Mouse (Mus musculus) small intestine, adult 2 months (tissue): ENCODE data around the gene Mybphl.

Experiments used
- CTCF ChIP-seq: fragments of 200-500 bp; IDR thresholded peaks from 2 replicates; pipeline ENCODE4 v1.5.1; 2012; ENCODE audit warnings: low read depth, mild to moderate bottlenecking, control low read depth, inconsistent platforms, low read length, moderate library complexity, mixed read lengths; ENCODE audit not compliant: insufficient replicate concordance, insufficient read length; ENCODE audit errors: extremely low read depth
- POLR2A ChIP-seq: fragments of 200-500 bp; IDR thresholded peaks from 2 replicates; pipeline ENCODE4 v1.6.1; 2012; ENCODE audit warnings: low read depth, mild to moderate bottlenecking, control low read depth, inconsistent platforms, low read length, moderate library complexity

- TF ChIP-seq POLR2A (no peak), CTCF (no peak)
Measured at GRCm38 (mm10) chr3:108325521-108325920, 39.2 kb upstream of the Mybphl start.
